Mouse (Mus musculus) fat pad, adult 2 months (tissue): ENCODE data around the gene Fat1.
"Not testable (repeated sequence)": the region's sequence is repeated elsewhere in the genome, so short reads cannot be mapped to it uniquely, and the experiment has no call there.

ENCODE experiments used
- DNase-seq: peaks from one replicate; pipeline ENCODE4 v3.0.0-alpha.2; 2011; ENCODE audit warnings: low read depth, low spot score; ENCODE audit errors: extremely low read depth

Gene Fat1

DNA sequence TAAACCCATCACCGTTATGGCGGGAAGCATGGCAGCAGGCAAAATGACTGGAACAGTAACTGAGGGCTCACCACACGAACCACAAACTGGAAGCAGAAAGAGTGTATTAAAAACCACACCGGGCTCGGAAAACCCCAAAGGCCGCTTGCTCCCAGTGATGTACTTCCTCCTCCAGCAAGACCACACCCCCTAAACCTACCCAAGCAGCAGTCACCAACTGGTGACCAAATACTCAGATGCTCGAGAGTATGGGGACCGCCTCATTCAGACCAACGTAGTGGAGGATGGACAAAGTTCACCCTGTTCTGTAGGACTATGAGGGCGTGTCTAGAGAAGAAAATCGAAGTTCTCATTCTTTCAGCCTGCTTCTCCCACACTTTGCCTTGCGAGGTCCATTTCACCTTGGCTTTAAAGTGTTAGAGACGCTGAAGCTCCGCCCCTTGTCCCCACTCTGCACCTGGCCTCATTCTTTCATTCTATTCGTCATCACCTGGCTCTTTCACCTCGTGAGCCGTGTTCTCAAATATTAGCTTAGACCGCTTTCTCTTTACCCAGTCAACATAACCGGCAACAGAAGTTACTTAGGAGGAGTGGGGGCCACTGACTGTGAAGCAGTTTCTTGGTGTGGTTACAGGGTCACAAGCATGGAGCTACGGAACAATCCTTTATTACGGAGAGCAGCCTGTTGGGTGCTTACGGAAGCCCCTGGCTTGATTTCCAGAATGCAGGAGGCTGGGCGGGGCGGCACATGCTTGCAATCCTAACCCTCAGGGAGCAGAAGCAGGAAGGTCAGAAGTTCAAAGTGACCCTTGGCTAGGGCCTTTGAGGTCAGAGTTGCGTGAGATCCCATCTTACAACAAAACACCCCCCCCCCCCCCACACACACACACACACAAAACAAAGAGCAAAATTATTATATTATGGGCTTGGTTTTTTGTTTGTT is 128.0 kb downstream of the Fat1 start:
- DNase-seq: no peak

- DNase-seq: no peak
Observed at GRCm38 (mm10) chr8:45064197-45064869, 129.1 kb downstream of the Fat1 start.

DNA sequence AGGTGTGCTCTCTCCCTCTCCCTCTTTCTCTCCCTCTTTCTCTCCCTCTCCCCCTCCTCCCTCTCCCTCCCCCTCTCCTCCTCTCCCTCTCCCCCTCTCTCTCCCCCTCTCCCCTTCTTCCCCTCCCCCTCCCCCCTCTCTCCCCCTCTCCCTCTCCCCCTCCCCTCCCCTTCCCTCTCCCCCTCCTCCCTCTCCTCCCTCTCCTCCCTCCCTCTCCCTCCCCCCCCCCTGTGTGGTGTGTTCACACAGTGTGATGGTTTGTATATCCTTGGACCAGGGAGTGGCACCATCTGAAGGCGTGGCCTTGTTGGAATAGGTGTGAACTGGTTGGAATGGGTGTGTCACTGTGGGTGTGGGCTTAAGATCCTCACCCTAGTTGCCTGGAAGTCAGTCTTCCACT is 130.1 kb downstream of the Fat1 start:
- not testable (repeated sequence) for DNase-seq

GRCm38 (mm10) chr8:45068759-45069386 is 133.6 kb downstream of the Fat1 start, which contains the start of gene Mtnr1a:
Gene Mtnr1a (plus strand): TSS chr8:45069137.
- no peak for DNase-seq

GRCm38 (mm10) chr8:45070949-45071348 is 135.7 kb downstream of the Fat1 start:
- no peak for DNase-seq

- DNase-seq: no peak
Observed at GRCm38 (mm10) chr8:45080850-45081249, 145.6 kb downstream of the Fat1 start.

DNA sequence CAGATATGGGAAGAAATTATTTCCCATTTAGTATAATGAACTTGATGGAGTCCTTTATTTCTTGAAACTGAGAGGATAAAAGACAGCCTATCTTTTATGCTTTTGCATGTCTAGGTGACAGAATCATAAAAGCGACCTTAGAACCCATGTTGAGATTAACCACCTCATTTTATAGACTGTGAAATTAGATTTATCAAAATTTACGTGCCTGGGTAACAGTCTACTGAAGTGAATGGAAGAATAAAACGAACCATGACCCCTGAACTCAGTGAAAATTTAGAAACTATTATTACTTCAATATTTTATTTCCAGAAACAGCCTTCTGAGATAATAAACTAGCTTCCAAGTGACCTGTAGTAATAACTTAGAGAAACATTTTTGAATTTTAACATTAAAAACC is 158.4 kb downstream of the Fat1 start:
- no peak for DNase-seq
